Mouse (Mus musculus) monocyte, adult 5-6 weeks (primary cell): ENCODE measurements around the gene Ccdc103. TPM values are rescaled to one million over a fixed set of nuclear protein-coding genes. Genes with fewer than 3 reads are reported as not detected.

Experiments
- ATAC-seq: fragments of 153-309, 156-312 bp; replicated peaks from 2 replicates; pipeline ENCODE4 v1.8.0; 2017; ENCODE audit warnings: mild to moderate bottlenecking; ENCODE audit not compliant: low TSS enrichment, insufficient number of reproducible peaks, severe bottlenecking, poor library complexity, low FRiP score
- total RNA-seq: library from RNA; stranded (forward); fragments of 200-1000, 200-491, 200-594 nt; gene quantifications from 3 replicates; pipeline ENCODE4 v1.2.3, GENCODE M21; 2017

Ccdc103 gene
- total RNA-seq, 1 experiment from 2014 or later: not detected

DNA sequence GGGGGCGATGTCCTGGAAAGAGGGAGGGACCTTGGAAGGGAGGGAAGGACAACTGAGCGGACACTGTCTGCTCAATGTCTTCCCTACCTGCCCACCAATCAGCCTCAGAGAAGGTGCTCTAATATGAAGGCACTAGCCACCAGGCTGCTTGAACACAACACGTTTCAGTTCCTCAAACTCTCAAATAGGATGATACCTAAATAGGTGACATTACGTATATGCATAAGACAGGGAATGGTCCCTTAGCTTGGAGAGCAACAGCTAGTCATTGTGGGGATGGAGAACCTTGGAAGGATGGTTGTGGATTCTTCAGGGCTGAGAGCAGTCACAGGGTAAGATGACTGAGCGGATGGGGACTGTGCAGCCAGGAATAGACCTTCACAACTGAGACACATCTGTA is 6.4 kb downstream of the Ccdc103 start:
- no peak for ATAC-seq

- ATAC-seq: no peak
These were observed 7.1 kb downstream of the Ccdc103 start for GRCm38 (mm10) chr11:102888135-102888534.

- no peak for ATAC-seq
These were observed 9.1 kb downstream of the Ccdc103 start for GRCm38 (mm10) chr11:102890096-102890495.

GRCm38 (mm10) chr11:102893015-102893651 is 12.1 kb downstream of the Ccdc103 start:
- peak; percentile 52 for ATAC-seq

DNA sequence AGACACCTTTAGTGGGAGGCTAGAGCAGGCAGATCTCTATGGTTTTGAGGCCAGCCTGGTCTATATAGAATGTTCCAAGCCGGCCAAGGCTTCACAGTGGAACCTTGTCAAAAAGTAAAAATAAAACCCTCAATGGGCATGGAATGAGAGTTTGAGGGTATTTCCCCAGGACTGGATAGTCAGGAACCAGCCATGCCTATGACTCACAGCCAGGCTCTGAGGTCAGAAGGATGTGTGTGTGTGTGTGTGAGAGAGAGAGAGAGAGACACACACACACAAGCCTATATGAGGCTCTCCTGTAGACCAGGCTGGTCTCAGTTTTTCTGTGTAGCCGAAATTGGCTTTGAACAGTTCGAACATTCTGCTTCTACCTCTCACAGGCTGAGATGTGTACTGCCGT is 13.7 kb downstream of the Ccdc103 start:
- no peak for ATAC-seq

GRCm38 (mm10) chr11:102895779-102896178 is 14.8 kb downstream of the Ccdc103 start:
- ATAC-seq: no peak

DNA sequence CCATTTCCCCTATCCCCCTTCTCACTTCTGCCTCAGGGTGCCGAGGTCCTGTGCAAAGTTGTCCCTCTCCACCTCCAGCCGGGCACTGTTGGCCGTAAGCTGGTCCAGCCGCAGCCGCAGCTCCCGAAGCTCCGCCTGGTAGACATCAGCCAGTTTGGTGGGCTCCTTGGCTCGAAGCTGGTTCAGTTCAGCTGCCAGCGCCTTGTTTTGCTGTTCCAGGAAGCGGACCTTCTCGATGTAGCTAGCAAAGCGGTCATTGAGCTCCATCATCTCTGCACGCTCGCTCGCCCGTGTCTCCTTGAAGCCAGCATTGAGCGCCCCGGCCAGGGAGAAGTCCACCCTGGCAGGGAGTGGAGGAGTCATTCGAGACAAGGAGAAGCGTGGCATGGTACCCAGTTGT is 15.6 kb downstream of the Ccdc103 start:
- no peak for ATAC-seq

DNA sequence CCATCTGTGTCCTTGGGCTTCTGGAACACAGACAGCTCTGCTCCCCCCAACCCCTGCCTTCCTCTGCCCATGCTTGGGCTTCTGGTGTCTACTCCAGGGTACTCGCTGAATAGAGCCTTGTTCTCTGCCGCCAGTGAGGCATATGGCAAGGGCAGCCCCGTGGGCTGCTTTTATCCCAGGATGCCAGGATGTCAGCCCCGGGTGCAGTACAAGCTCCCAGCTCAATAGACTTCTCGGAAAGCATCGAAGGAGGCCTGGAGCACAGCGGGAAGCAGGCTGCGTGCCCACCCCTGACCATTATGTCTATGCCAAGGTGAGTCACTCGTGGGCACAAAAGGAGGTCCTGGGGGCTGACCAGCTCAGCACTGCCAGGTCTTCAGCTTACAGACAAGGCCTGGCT is 17.4 kb downstream of the Ccdc103 start:
- no peak for ATAC-seq

- ATAC-seq: peak; percentile 73
These were observed 19.8 kb downstream of the Ccdc103 start, which contains the start of gene Gfap for GRCm38 (mm10) chr11:102900763-102901162. TSS of gene Gfap (minus strand) at chr11:102900912.

DNA sequence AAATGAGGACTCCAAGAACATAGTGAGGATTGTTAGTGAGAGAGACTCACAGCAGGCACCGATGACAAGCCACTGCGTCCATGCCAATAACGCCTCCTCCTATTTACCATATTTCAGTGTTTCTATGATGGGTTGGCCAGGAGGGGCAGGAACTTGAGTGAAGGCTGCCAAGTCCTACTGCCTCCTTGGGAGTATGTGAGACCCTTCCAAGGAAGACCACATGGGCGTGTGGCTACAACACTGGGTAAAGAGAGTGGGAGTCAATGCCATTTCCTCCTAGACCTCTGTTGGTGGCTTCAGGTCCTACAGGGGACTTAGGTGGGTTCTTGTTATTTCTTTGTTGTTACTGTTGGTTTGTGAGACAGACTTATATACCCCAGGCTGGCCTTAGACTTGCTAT is 20.2 kb downstream of the Ccdc103 start:
- ATAC-seq: no peak

DNA sequence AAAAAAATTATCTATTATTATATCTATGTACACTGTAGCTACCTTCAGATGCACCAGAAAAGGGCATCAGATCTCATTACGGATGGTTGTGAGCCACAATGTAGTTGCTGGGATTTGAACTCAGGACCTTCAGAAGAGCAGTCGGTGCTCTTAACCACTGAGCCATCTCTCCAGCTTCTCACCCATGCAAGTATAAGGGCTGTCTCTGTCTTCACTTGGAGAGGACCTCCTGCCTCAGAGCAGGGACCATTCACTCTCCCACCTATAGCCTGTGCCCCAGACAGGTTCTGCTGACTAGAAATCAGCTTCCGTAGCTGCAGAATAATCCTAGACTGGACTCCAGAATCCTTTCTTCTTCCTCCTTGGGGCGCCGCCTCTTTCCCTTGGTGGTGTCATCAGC is 21.1 kb downstream of the Ccdc103 start:
- ATAC-seq: no peak

DNA sequence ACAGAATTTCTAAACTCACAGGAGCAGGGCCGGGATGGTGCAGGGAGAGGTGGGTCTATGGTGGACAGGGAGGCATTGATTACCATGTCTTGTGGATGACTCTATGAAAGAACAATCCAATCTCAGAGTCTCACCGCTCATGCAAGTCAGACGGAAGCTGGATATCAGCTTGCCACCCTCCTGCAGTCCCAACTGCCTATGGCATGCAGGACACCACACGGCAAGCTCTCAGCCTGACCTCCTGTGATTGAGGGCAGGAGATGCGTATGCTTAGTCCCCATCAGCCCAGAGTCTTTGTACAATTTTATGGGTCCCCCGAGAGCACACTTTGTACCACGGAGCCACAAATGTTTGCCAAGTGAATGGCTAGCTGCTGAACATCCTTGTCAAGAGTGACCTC is 22.6 kb downstream of the Ccdc103 start:
- ATAC-seq: no peak

DNA sequence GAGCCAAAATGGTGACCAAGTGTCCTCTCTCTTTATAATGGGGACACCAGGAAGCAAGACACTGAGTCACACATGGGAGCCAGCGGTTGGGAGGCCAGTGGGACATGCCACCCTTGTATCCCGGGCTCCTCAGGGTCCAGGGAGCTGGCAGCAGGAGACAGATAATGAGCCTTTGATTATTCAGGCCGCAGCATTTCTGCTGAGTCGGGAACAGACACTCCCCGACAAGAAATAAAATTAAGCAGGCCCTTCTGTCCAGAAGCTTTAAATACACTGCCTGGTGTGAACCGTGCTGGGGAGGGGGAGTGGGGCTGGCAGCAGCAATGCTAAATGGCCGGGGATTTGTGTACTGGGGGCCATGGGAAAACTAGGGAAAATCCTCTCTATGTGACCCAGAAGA is 30.4 kb downstream of the Ccdc103 start:
- no peak for ATAC-seq

DNA sequence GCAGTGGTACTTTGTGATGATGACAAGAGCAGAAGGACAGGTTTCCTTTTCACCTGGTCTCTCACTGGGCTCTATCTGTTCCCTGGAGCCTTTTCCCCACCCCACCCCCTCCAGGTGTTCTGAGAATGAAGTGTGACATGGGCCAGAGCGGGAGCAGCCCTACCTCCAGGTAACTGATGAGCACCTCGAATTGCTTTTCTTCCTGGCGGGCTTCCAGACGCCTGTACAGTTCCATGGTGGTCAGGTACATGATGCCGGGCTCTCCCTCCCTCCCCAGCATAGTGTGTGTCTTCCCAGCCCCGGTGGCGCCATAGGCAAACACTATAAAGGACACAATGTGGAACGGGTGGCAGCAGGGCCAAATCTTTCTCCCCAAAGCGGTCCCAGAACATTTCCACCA is 34.4 kb downstream of the Ccdc103 start:
- ATAC-seq: no peak

GRCm38 (mm10) chr11:102918077-102918476 is 37.1 kb downstream of the Ccdc103 start:
- ATAC-seq: no peak

- ATAC-seq: no peak
These were observed 40.5 kb downstream of the Ccdc103 start for GRCm38 (mm10) chr11:102921491-102921890.

DNA sequence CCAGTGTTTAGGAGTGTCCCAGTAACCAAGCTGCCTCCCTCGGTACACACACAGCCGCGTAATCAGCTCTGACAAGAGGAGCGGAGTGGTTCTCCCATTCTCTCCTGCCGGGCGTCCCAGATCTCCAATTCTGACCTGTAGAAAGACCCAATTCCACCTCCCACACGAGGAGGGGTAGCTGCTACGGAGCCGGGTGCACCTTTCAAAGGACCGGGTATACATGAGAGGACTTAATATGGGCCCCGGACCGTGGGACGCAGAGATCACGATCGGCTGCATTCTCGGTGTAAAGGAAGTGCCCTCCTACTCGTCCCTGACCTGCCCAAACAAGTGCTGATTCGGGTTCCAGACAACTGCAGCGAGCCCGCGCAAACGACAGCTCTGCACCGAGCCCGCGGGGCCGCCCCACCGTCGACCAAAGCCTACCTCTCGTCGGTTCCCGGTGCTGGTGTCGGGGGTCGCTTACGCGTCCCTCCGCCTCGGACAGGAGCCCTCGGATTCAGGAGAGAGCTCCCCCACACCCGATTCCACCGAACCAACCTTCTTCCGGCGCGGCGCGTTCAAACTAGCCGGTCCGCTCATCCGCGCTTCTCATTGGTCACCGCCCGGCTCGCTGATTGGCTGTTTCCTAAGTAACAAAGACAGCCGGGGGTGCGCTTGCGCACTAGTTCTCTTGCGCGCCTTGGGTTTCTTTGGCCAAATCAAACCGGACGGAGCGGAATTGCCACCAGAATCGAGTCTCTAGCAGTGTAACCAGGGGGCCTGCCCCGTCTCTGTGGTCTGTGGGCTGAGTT is 43.8 kb downstream of the Ccdc103 start, which contains the start of gene Kif18b:
Kif18b (minus strand) TSS at position 568 of the 794 bp plus-strand sequence.
- ATAC-seq: peak; percentile 100

GRCm38 (mm10) chr11:102925351-102925717 is 44.3 kb downstream of the Ccdc103 start:
- ATAC-seq: peak; percentile 55

GRCm38 (mm10) chr11:102930672-102931071 is 49.7 kb downstream of the Ccdc103 start:
- ATAC-seq: no peak
